17 mouse cellular contexts compared by ENCODE assay signal in the genomic region with DNA sequence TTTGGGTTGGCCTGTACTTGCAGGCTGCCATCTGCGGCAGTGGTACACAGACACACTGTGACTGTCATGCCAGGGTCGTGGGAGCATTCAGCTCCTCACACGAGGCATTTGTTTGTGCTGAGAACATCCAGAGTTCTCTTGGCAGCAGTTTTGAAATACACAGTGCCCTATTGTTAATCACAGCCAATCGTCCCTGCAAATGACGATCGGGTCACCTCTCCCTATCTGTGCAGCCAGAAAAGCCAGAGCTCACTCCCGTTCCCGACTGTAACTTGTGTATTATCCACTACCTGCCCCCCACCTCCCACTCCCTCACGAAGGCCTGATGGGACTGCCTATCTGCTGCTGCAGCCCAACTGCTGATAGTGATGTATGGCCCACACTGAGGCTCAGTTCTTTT.
DNase-seq lines count a peak whose midpoint lies in the region; ATAC-seq and TF ChIP-seq lines count a peak whose summit lies in the region.
"Had no signal": no experiment of that assay in that cellular context is flagged by ENCODE, and none has a peak within 500 bp of the region (broad histone marks: within the 10 kb centered on the region; RNA-seq: fewer than 3 reads in every experiment).

No protein-coding gene starts in this region.

- no peak overlapping the region for H3K9ac ChIP-seq in stomach, embryonic 15.5 days
- H3K9ac ChIP-seq in stomach, postnatal 0 days (ENCODE audit: low read length) = no peak overlapping the region
- H3K9ac ChIP-seq in hindbrain, postnatal 0 days (replicated peaks; ENCODE audit: low read length) = no peak overlapping the region
- H3K9ac ChIP-seq: embryonic facial prominence, embryonic 15.5 days; lung, embryonic 15.5 days; neural tube, embryonic 12.5 days had no signal

- H3K27me3 ChIP-seq in stomach, embryonic 15.5 days (replicated peaks) = no peaks in the 10 kb centered on the region
- H3K27me3 ChIP-seq in stomach, postnatal 0 days (ENCODE audit: control insufficient read depth, insufficient read depth, low read length) = no peaks in the 10 kb centered on the region
- H3K27me3 ChIP-seq in hindbrain, postnatal 0 days (ENCODE audit: insufficient read depth, low read length) = no peaks in the 10 kb centered on the region
- H3K27me3 ChIP-seq in limb, embryonic 10.5 days (ENCODE audit: low read depth, poor library complexity, severe bottlenecking) = no peaks in the 10 kb centered on the region
- H3K27me3 ChIP-seq: lung, embryonic 15.5 days; neural tube, embryonic 12.5 days had no signal

- no peaks in the 10 kb centered on the region for H3K36me3 ChIP-seq in stomach, embryonic 15.5 days
- H3K36me3 ChIP-seq in stomach, postnatal 0 days (ENCODE audit: control insufficient read depth, insufficient read depth, low read length) = no peaks in the 10 kb centered on the region
- no peaks in the 10 kb centered on the region for H3K36me3 ChIP-seq in hindbrain, postnatal 0 days (ENCODE audit: insufficient read depth, low read length)
- H3K36me3 ChIP-seq in limb, embryonic 10.5 days = no peaks in the 10 kb centered on the region
- H3K36me3 ChIP-seq: embryonic facial prominence, embryonic 15.5 days; lung, embryonic 15.5 days; neural tube, embryonic 12.5 days had no signal

- no peak overlapping the region for H3K4me3 ChIP-seq in stomach, embryonic 15.5 days (replicated peaks)
- no peak overlapping the region for H3K4me3 ChIP-seq in stomach, postnatal 0 days (ENCODE audit: low read depth, low read length)
- no peak overlapping the region for H3K4me3 ChIP-seq in hindbrain, postnatal 0 days (ENCODE audit: low read length)
- no peak overlapping the region for H3K4me3 ChIP-seq in limb, embryonic 10.5 days
- H3K4me3 ChIP-seq: embryonic facial prominence, embryonic 15.5 days; lung, embryonic 15.5 days; neural tube, embryonic 12.5 days had no signal

- H3K4me1 ChIP-seq in stomach, embryonic 15.5 days = no peaks in the 10 kb centered on the region
- H3K4me1 ChIP-seq in stomach, postnatal 0 days (replicated peaks; ENCODE audit: control insufficient read depth, insufficient read depth) = no peaks in the 10 kb centered on the region
- H3K4me1 ChIP-seq in hindbrain, postnatal 0 days (ENCODE audit: insufficient read depth, low read length) = no peaks in the 10 kb centered on the region
- no peaks in the 10 kb centered on the region for H3K4me1 ChIP-seq in limb, embryonic 10.5 days
- H3K4me1 ChIP-seq: embryonic facial prominence, embryonic 15.5 days had no signal

- no peaks in the 10 kb centered on the region for H3K9me3 ChIP-seq in stomach, embryonic 15.5 days
- H3K9me3 ChIP-seq in stomach, postnatal 0 days (ENCODE audit: control insufficient read depth, low read length) = no peaks in the 10 kb centered on the region
- no peaks in the 10 kb centered on the region for H3K9me3 ChIP-seq in hindbrain, postnatal 0 days (ENCODE audit: low read length)
- H3K9me3 ChIP-seq in limb, embryonic 10.5 days (replicated peaks) = no peaks in the 10 kb centered on the region
- H3K9me3 ChIP-seq: embryonic facial prominence, embryonic 15.5 days; lung, embryonic 15.5 days had no signal

- 0 out of 2 replicates have a peak, but pooled peaks have one; percentile 31 for ATAC-seq in stomach, embryonic 15.5 days (ENCODE audit: insufficient read depth, low FRiP score, low read depth)
- no peak for ATAC-seq in stomach, postnatal 0 days (ENCODE audit: low FRiP score, low TSS enrichment)
- peak; percentile 69; the same call in 1 of the 2 replicates for ATAC-seq in hindbrain, postnatal 0 days
- no peak for ATAC-seq in erythroblast, adult 5-6 weeks (replicated peaks; ENCODE audit: low FRiP score, poor library complexity, severe bottlenecking)

- 52% methylated on average over 9 of the region's 9 CpGs for WGBS in stomach, embryonic 15.5 days
- WGBS in stomach, postnatal 0 days = 62% methylated on average over 9 of the region's 9 CpGs
- WGBS in hindbrain, postnatal 0 days = 28% methylated on average over 9 of the region's 9 CpGs
- WGBS in limb, embryonic 10.5 days = 82% methylated on average over 9 of the region's 9 CpGs

- peak; percentile 52 for DNase-seq in layer of hippocampus, adult 11-12 months (ENCODE audit: low spot score)
- DNase-seq in layer of hippocampus, postnatal 25 days (ENCODE audit: extremely low spot score in 1 of 2, low spot score in 1 of 2) = no peak
- no peak for DNase-seq in stomach, postnatal 0 days (ENCODE audit: low spot score)
- DNase-seq in hindbrain, postnatal 0 days (ENCODE audit: low spot score) = peak; percentile 45
- peak; percentile 86 for DNase-seq in testis, postnatal 14 days (ENCODE audit: low spot score)
- no peak for DNase-seq in limb, embryonic 10.5 days (ENCODE audit: low spot score)
- DNase-seq: adrenal gland, postnatal 14 days; heart, postnatal 14 days; kidney, adult 18-20 months; kidney, postnatal 36 days; right cerebral cortex, adult 18-20 months; thymus, postnatal 25 days had no signal

- TF ChIP-seq CTCF in stomach, postnatal 0 days (IDR thresholded peaks at IDR 0.05; ENCODE audit: low read depth) = no peak
- no peak for TF ChIP-seq CTCF in hindbrain, postnatal 0 days (IDR thresholded peaks at IDR 0.05; ENCODE audit: low read depth)

- TF ChIP-seq EP300 in stomach, postnatal 0 days (optimal IDR thresholded peaks at IDR 0.05) = no peak

- no peak overlapping the region for H3K4me2 ChIP-seq in stomach, embryonic 15.5 days
- H3K4me2 ChIP-seq in stomach, postnatal 0 days (replicated peaks; ENCODE audit: low read depth) = no peak overlapping the region
- H3K4me2 ChIP-seq in hindbrain, postnatal 0 days (ENCODE audit: low read depth, low read length) = no peak overlapping the region
- H3K4me2 ChIP-seq: embryonic facial prominence, embryonic 15.5 days; lung, embryonic 15.5 days; neural tube, embryonic 12.5 days had no signal

- H3K27ac ChIP-seq in stomach, embryonic 15.5 days = no peak overlapping the region
- H3K27ac ChIP-seq in stomach, postnatal 0 days (replicated peaks) = no peak overlapping the region
- no peak overlapping the region for H3K27ac ChIP-seq in hindbrain, postnatal 0 days
- H3K27ac ChIP-seq in limb, embryonic 10.5 days = no peak overlapping the region
- H3K27ac ChIP-seq: embryonic facial prominence, embryonic 15.5 days; lung, embryonic 15.5 days; neural tube, embryonic 12.5 days had no signal

Comparison
In these comparisons a context has a peak if more than half of its experiments do, and no peak if none do; other contexts are left out.
1. DNase-seq: peak in layer of hippocampus, adult 11-12 months (single experiment), hindbrain, postnatal 0 days (single experiment) and testis, postnatal 14 days (single experiment); none in layer of hippocampus, postnatal 25 days (0 of 2), stomach, postnatal 0 days (single experiment) and limb, embryonic 10.5 days (single experiment).
2. ATAC-seq: peak in stomach, embryonic 15.5 days (single experiment) and hindbrain, postnatal 0 days (single experiment); none in stomach, postnatal 0 days (single experiment) and erythroblast, adult 5-6 weeks (single experiment).